Mouse (Mus musculus): ENCODE data around the gene A430078G23Rik. TPM values are rescaled to one million over a fixed set of nuclear protein-coding genes. Genes with fewer than 3 reads are reported as not detected.
"Not testable (repeated sequence)": the region's sequence is repeated elsewhere in the genome, so short reads cannot be mapped to it uniquely, and the experiment has no call there.

A430078G23Rik gene
- total RNA-seq (2015) (17.0 and 17.9 TPM in 2 replicates), total RNA-seq (2017) (30.3 and 35.7 TPM in 2 replicates)

DNA sequence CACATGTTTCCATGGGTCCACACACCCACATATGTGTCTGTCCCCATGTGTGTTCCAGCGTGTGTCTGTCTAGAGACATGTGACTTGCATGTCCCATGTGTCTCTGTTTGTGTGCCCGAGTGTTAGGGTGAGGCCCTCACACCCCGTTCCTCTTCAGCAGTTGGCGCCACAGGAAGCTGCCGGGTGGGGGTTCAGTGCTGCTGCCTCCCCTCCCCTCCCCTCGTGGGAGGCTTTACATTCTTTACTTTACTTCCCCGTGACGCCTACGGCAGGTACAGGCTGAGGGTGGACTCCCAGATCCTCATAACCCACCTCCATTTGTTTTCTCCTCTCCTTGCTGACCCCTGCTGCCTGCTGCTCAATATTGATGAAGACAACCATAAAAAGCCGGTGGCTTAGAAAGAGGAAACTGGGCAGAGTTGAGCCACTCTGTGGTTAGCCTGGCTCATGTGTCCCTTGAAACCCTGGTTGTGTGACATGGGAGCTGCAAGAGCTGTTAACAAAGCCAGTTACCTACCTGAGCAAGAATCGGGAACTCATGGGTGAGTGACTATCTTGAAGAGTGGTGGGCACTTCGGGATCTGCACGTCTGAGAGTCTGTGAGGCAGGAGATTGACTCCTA is at the start of gene A430078G23Rik:
TSS of gene A430078G23Rik (plus strand) at position 227 of the 622 bp plus-strand sequence.
- ATAC-seq (ENCODE audit: poor library complexity, severe bottlenecking): peak; percentile 60

GRCm38 (mm10) chr8:3308205-3308800 is 44.9 kb upstream of the A430078G23Rik start:
- peak; percentile 74 for ATAC-seq (ENCODE audit: poor library complexity, severe bottlenecking)

- no peak for ATAC-seq (ENCODE audit: poor library complexity, severe bottlenecking)
These were observed 43.6 kb upstream of the A430078G23Rik start for GRCm38 (mm10) chr8:3309636-3310035.

- ATAC-seq (ENCODE audit: poor library complexity, severe bottlenecking): no peak
These were observed 41.7 kb upstream of the A430078G23Rik start for GRCm38 (mm10) chr8:3311482-3311881.

GRCm38 (mm10) chr8:3313417-3313816 is 39.8 kb upstream of the A430078G23Rik start:
- ATAC-seq (ENCODE audit: poor library complexity, severe bottlenecking): not testable (repeated sequence)

GRCm38 (mm10) chr8:3313843-3314242 is 39.4 kb upstream of the A430078G23Rik start:
- ATAC-seq (ENCODE audit: poor library complexity, severe bottlenecking): peak; percentile 60

- no peak for ATAC-seq (ENCODE audit: poor library complexity, severe bottlenecking)
These were observed 38.9 kb upstream of the A430078G23Rik start for GRCm38 (mm10) chr8:3314345-3314744.

DNA sequence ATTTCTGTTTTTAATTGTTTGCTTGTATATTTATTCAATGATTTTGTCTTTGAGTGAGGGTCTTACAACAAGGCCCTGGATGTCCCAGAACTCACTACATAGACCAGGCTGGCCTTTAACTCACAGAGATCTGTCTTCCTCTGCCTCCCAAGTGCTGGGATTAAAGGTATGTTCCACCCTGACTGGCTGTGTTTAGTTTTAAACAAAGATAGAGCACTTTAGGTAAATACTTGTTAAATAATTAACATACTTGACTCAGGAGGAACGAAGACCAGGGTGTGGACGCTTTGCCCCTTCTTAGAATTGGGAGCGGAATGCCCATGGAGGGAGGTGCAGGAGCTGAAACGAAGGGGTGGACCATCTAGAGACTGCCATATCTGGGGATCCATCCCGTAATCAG is 36.6 kb upstream of the A430078G23Rik start:
- no peak for ATAC-seq (ENCODE audit: poor library complexity, severe bottlenecking)

GRCm38 (mm10) chr8:3319267-3319666 is 33.9 kb upstream of the A430078G23Rik start:
- ATAC-seq (ENCODE audit: poor library complexity, severe bottlenecking): not testable (repeated sequence)

GRCm38 (mm10) chr8:3324253-3324652 is 29.0 kb upstream of the A430078G23Rik start:
- no peak for ATAC-seq (ENCODE audit: poor library complexity, severe bottlenecking)

GRCm38 (mm10) chr8:3327056-3327455 is 26.2 kb upstream of the A430078G23Rik start:
- peak; percentile 69 for ATAC-seq (ENCODE audit: poor library complexity, severe bottlenecking)

DNA sequence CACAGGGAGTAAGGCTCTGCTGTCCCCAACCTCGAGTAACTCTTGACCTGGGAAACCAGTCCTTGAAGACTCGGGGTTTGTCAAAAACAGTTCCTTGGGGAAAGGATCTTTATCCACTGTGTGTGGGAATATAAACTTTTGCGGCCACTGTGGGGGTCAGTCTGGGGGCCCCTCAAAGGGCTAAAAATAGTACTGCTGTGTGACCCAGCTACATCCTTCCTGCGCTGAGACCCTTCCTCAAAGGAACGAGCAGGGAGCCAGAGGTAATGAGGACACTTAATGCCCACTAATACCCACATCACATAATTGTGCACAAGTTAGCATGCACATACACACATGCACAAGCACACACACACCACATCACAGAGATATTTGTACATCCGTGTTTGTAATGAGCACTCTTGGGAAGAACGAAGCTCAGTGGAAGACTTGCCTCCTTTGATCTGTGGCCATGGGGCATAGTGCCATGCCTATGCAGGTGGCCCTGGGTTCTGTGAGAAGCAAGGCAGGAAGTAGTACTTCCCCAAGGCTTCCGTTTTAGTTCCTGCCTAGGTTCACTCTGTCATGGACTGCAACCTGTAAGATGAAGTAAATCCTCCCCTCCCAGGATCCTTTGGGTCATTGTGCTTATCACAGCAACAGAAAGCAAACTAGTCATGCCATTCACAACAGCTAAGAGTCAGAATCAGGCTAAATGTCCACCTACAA is 25.5 kb upstream of the A430078G23Rik start:
- peak; percentile 76 for ATAC-seq (ENCODE audit: poor library complexity, severe bottlenecking)

DNA sequence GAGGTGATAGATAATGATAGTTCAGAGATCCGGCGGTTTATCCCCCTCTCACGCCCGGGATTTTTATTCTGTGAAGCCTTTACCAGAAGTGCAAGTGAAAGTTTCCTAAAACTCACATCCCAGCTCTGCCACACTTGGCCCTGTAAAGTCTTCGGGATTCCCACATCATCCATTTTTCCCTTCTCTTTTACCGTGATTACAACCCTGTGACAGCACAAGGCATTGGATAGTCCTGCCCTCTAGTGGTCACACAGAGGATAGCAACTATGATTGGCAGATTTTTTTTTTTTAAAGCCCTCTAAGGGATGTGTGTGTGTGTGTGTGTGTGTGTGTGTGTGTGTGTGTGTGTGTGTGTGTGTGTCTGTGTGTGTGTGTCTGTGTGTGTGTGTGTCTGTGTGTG is 22.6 kb upstream of the A430078G23Rik start:
- ATAC-seq (ENCODE audit: poor library complexity, severe bottlenecking): peak; percentile 80

DNA sequence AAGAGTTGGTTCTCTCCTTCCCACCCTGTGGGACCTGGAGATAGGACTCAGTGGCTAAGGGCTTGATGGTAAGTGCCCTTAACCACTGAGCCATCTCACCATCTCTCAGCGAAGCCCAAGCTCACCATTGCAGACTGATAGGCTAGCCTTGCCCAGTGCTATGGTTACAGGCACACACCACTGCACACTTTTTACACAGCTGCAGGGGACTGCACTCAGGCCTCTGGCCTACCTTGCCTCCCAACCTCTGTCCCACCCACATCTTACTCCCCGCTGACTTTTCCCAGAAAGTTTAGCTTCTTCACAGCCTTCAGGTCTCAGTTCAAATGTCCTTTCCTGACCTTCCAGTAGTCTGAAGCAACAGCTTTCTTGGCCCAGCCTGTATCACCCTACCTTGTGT is 21.5 kb upstream of the A430078G23Rik start:
- no peak for ATAC-seq (ENCODE audit: poor library complexity, severe bottlenecking)

DNA sequence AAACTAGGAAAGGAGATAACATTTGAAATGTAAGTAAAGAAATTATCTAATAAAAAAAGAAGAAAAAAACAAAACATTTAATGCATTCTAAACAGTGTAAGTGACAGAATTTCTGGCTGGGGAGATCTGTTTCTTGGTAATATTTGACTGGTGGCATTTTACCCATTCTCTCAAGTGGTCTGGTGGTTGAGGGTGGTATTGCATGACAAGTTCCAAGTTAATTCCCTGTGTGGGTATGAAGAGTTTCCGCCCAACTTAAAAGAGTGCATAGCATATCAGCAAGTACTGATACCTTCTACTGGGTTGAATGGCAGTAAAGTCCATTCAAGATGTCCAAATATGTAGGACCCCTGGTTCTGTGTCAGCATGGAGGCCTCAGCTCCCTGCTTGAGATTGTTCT is 17.3 kb upstream of the A430078G23Rik start:
- no peak for ATAC-seq (ENCODE audit: poor library complexity, severe bottlenecking)

- peak; percentile 90 for ATAC-seq (ENCODE audit: poor library complexity, severe bottlenecking)
These were observed 16.3 kb upstream of the A430078G23Rik start for GRCm38 (mm10) chr8:3336658-3337524.

- ATAC-seq (ENCODE audit: poor library complexity, severe bottlenecking): not testable (repeated sequence)
These were observed 15.7 kb upstream of the A430078G23Rik start for GRCm38 (mm10) chr8:3337525-3337824.

- no peak for ATAC-seq (ENCODE audit: poor library complexity, severe bottlenecking)
These were observed 15.2 kb upstream of the A430078G23Rik start for GRCm38 (mm10) chr8:3337971-3338370.

DNA sequence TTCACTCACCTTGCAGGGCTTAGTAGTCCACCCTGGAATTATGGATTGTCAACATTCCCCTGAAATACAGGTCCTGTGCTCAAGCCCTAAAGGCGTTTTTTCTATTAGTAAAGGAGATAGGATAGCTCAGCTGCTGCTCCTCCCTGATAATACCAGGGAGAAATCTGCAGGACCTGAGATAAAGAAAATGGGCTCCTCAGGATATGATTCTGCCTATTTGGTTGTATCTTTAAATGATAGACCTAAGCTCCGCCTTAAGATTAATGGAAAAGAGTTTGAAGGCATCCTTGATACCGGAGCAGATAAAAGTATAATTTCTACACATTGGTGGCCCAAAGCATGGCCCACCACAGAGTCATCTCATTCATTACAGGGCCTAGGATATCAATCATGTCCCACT is 12.5 kb upstream of the A430078G23Rik start:
- not testable (repeated sequence) for ATAC-seq (ENCODE audit: poor library complexity, severe bottlenecking)

DNA sequence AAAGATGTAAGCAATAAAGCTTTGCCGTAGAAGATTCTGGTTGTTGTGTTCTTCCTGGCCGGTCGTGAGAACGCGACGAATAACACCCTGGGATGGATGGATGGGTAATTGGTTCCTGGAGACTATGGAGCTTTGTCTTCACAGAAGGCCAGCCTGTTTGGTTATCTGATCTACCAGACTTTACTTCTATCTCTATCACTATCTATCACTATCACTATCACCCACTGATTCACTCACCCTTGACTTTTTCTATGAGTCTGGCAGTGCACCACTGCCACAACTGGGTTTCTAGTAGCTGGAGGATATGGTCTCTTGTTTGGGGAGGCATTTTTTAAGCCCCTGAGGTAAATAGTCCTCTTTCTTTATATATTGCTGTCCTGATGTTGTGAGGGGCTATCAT is 7.9 kb upstream of the A430078G23Rik start:
- ATAC-seq (ENCODE audit: poor library complexity, severe bottlenecking): no peak
